Mouse (Mus musculus) liver, embryonic 12.5 days (tissue): ENCODE measurements around the gene Cxcl14. TPM values are rescaled to one million over a fixed set of nuclear protein-coding genes. Genes with fewer than 3 reads are reported as not detected.

Source experiments
- ATAC-seq: fragments of 200-750 bp; cut with Nextera tagmentation; 2 replicates; pipeline ENCODE4 v1.8.0; 2017; ENCODE audit warnings: moderate number of reproducible peaks, mild to moderate bottlenecking, moderate library complexity
- H3K27ac ChIP-seq: fragments of 300-500 bp; sonication (generic); 2 replicates; pipeline ENCODE4 v1.5.1; 2016; ENCODE audit warnings: mild to moderate bottlenecking
- H3K27me3 ChIP-seq: fragments of 300-500 bp; sonication (generic); replicated peaks from 2 replicates; pipeline ENCODE4 v1.6.1; 2016; ENCODE audit warnings: mild to moderate bottlenecking, moderate library complexity
- H3K36me3 ChIP-seq: fragments of 300-500 bp; sonication (generic); 2 replicates; pipeline ENCODE4 v1.6.1; 2016; ENCODE audit warnings: mild to moderate bottlenecking, moderate library complexity
- H3K4me1 ChIP-seq: fragments of 300-500 bp; sonication (generic); 2 replicates; pipeline ENCODE4 v1.6.1; 2016
- H3K4me2 ChIP-seq: fragments of 300-500 bp; sonication (generic); 2 replicates; pipeline ENCODE4 v1.6.1; 2016; ENCODE audit warnings: mild to moderate bottlenecking, moderate library complexity
- H3K4me3 ChIP-seq: fragments of 300-500 bp; sonication (generic); 2 replicates; pipeline ENCODE4 v1.5.1; 2016; ENCODE audit warnings: mild to moderate bottlenecking, moderate library complexity
- H3K9ac ChIP-seq: fragments of 300-500 bp; sonication (generic); 2 replicates; pipeline ENCODE4 v1.6.1; 2016; ENCODE audit warnings: mild to moderate bottlenecking, moderate library complexity
- H3K9me3 ChIP-seq: fragments of 300-500 bp; sonication (generic); replicated peaks from 2 replicates; pipeline ENCODE4 v1.6.1; 2016; ENCODE audit warnings: mild to moderate bottlenecking, moderate library complexity
- WGBS: fragments of 180-500 bp; shearing (Covaris S2); methylation state at CpG from one replicate; pipeline ENCODE4 v1.1.7; 2016; ENCODE audit not compliant: insufficient replicate concordance; 5-methylcytosine and 5-hydroxymethylcytosine counted together
- polyA plus RNA-seq: library from polyadenylated mRNA; unstranded; fragments of >200 nt; fragmentation: Nextera tagmentation; extraction: Ambion mirVana; gene quantifications from 2 replicates; pipeline ENCODE4 v1.2.1, GENCODE M21; 2016

Gene Cxcl14
- polyA plus RNA-seq, 1 experiment from 2014 or later = 0.41 TPM

DNA sequence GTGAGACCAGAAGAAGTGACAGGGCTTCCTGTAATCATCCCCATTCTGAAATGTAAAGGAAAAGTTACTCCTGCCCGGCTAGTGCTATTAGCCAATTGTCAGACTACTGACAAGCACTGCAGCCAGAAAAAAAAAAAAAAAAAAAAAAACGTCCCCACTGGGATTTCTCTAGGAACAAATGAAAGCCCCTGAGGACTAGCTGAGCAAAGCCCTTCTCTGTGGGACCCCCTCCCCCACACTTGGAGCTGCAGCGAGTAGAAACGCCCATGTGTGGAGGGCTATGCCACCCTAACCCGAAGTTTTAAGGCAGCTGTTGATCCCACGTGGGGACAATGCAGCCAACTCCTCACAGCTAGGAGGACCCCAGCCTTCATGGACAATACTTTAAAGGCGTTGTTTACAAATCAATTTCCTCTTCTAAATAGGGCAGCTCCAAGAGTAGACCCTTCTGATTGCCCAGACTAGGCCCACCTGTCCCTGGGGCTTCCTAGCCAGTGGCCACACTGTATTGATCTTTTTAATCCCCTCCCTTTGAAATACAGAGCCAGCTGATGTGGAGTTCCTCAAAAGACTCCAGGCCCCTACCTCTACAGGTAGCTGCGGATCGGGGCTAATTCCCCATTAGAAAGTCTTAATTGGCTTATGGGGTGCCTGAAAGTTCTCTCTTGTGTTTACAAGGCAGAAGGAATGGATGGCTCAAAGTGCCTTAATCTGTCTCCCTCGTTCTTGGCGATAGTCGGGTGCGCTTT, 46.6 kb downstream of the Cxcl14 start:
- H3K4me1 ChIP-seq = peaks cover 4% of the 10 kb centered on the region; the same call in 1 of the 2 replicates
- H3K27me3 ChIP-seq = peaks cover 91% of the 10 kb centered on the region

DNA sequence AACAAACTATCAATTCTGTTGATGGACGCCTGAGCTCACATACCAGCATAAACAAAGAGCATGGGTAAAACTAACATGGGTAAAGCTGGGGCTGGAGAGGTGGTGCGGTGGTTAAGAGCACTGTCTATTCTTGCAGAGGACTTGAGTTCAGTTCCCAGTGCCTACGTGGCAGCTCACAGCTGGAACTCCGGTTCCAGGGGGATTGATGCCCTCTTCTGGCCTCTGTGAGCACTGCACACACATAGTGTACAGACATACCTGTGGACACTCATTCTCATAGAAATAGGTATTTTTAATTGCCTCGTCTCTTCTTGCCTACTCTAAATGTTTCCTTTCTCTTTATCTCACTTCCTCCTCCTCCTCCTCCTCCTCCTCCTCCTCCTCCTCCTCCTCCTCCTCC, 53.2 kb downstream of the Cxcl14 start:
- Histone ChIP-seq H3K27me3 (peaks cover 33% of the 10 kb centered on the region), H3K27ac (no peak overlapping the region), H3K36me3 (no peaks in the 10 kb centered on the region), H3K4me3 (no peak overlapping the region), H3K4me1 (no peaks in the 10 kb centered on the region), H3K9ac (no peak overlapping the region), H3K9me3 (no peaks in the 10 kb centered on the region), H3K4me2 (no peak overlapping the region)
- WGBS = 65% methylated on average over 5 of the region's 5 CpGs
- no peak for ATAC-seq

More for the DNA sequence above, 46.6 kb downstream of the Cxcl14 start:
- H3K36me3 ChIP-seq = no peaks in the 10 kb centered on the region
- no peak overlapping the region for H3K4me3 ChIP-seq
- H3K9ac ChIP-seq = no peak overlapping the region
- H3K9me3 ChIP-seq = no peaks in the 10 kb centered on the region
- no peak overlapping the region for H3K4me2 ChIP-seq
- H3K27ac ChIP-seq = no peak overlapping the region
- no peak for ATAC-seq
- WGBS = 3% methylated on average over 13 of the region's 13 CpGs

DNA sequence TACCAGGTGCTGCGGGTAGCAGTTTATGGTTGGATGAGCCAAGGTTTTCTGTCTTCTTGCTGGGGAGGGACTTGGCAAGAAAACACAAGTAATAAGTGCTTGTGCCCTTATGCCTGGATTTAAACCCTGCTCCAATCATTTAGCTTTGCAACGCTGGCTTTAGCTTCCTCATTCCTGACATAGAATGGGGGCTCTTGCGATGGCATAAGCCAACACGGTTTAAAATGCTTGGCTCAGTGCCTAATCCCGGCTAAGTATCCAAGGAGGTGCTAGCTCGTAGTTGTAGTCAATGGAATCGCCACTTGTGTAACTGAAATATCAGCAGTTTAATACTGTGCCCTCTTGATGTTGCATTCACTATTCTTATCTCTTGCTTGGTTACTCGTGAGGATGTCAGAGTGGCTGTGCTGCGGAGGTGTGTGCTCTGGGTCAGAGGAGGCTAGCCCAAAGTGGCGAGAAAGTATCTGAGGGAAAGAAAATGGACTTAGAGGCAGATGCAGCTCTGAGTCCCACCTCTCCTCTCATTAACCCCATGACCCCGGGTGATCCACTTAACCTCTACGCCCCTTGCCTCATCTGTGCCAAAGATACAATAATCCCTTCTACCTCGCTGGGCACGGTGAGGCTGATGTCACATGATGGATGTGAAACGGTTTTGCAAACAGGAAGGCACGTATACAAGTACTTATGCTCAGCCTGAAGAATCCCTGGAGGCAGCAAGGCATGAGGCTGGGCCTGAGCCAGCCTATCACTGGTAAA, 56.2 kb downstream of the Cxcl14 start:
- H3K27ac ChIP-seq = no peak overlapping the region
- no peak overlapping the region for H3K9ac ChIP-seq
- ATAC-seq = no peak
- no peaks in the 10 kb centered on the region for H3K4me1 ChIP-seq
- peaks cover 23% of the 10 kb centered on the region for H3K27me3 ChIP-seq
- H3K9me3 ChIP-seq = no peaks in the 10 kb centered on the region
- H3K4me2 ChIP-seq = no peak overlapping the region
- 66% methylated on average over 16 of the region's 16 CpGs for WGBS
- no peaks in the 10 kb centered on the region for H3K36me3 ChIP-seq
- no peak overlapping the region for H3K4me3 ChIP-seq

Other genes starting within 250 kb of the Cxcl14 start
- gene H2afy, start 160.2 kb downstream of the Cxcl14 start, polyA plus RNA-seq = 162 and 164 TPM in 2 replicates
- 4.7 and 5.0 TPM in 2 replicates for gene Tifab, start 117.7 kb downstream of the Cxcl14 start, polyA plus RNA-seq
- not detected in 2 replicates for gene Neurog1, start 44.4 kb downstream of the Cxcl14 start, polyA plus RNA-seq
- not detected in 2 replicates for gene Gm3045, start 130.0 kb upstream of the Cxcl14 start, polyA plus RNA-seq
- gene Slc25a48, start 141.8 kb upstream of the Cxcl14 start, polyA plus RNA-seq = 0.26 and 0.29 TPM in 2 replicates
- not detected in 2 replicates for gene Il9, start 185.7 kb upstream of the Cxcl14 start, polyA plus RNA-seq
- 0.72 and 0.81 TPM in 2 replicates for gene Fbxl21, start 225.9 kb upstream of the Cxcl14 start, polyA plus RNA-seq